Mouse (Mus musculus) G1E (cell line): Measurements from ENCODE around the gene Sass6.
"Not testable (repeated sequence)": the region's sequence is repeated elsewhere in the genome, so short reads cannot be mapped to it uniquely, and the experiment has no call there.

Experiments
- CTCF ChIP-seq: IDR thresholded peaks from 2 replicates; pipeline ENCODE4 v1.5.1; 2012; ENCODE audit warnings: low read depth, low read length, inconsistent platforms, mixed read lengths
- POLR2AphosphoS5 ChIP-seq: IDR thresholded peaks from 2 replicates; pipeline ENCODE4 v1.6.1; 2012; ENCODE audit warnings: low read depth, low read length, inconsistent platforms; ENCODE audit not compliant: insufficient replicate concordance

- not testable (repeated sequence) for TF ChIP-seq CTCF, POLR2AphosphoS5
Measured at GRCm38 (mm10) chr3:116561315-116561714, 33.5 kb upstream of the Sass6 start.
